Mouse (Mus musculus) lung, postnatal 0 days (tissue): ENCODE data around the gene Lhfp. TPM values are rescaled to one million over a fixed set of nuclear protein-coding genes. Genes with fewer than 3 reads are reported as not detected.

Experiments used
- ATAC-seq: fragments of 200-750 bp; cut with Nextera tagmentation; 2 replicates; pipeline ENCODE4 v1.8.0; 2017; ENCODE audit warnings: moderate library complexity
- DNase-seq: peaks from one replicate; pipeline ENCODE4 v3.0.0-alpha.2; 2016; ENCODE audit warnings: low spot score
- H3K27ac ChIP-seq: fragments of 300-500 bp; sonication (generic); 2 replicates; pipeline ENCODE4 v1.5.1; 2014; ENCODE audit warnings: antibody characterized with exemption, mild to moderate bottlenecking, low read length, mixed read lengths
- H3K27me3 ChIP-seq: fragments of 300-500 bp; sonication (generic); replicated peaks from 2 replicates; pipeline ENCODE4 v1.6.1; 2014; ENCODE audit warnings: low read length, mixed read lengths; ENCODE audit not compliant: insufficient read depth
- H3K36me3 ChIP-seq: fragments of 300-500 bp; sonication (generic); 2 replicates; pipeline ENCODE4 v1.6.1; 2014; ENCODE audit warnings: low read length, mixed read lengths; ENCODE audit not compliant: insufficient read depth
- H3K4me1 ChIP-seq: fragments of 300-500 bp; sonication (generic); 2 replicates; pipeline ENCODE4 v1.6.1; 2014; ENCODE audit warnings: antibody characterized with exemption, low read depth, low read length, mixed read lengths; ENCODE audit not compliant: insufficient read depth
- H3K4me2 ChIP-seq: fragments of 300-500 bp; sonication (generic); replicated peaks from 2 replicates; pipeline ENCODE4 v1.6.1; 2014; ENCODE audit warnings: low read depth, mild to moderate bottlenecking, low read length, moderate library complexity, mixed read lengths
- H3K4me3 ChIP-seq: fragments of 300-500 bp; sonication (generic); 2 replicates; pipeline ENCODE4 v1.5.1; 2014; ENCODE audit warnings: low read depth, low read length
- H3K9ac ChIP-seq: fragments of 300-500 bp; sonication (generic); replicated peaks from 2 replicates; pipeline ENCODE4 v1.6.1; 2014; ENCODE audit warnings: low read depth, mild to moderate bottlenecking
- H3K9me3 ChIP-seq: fragments of 300-500 bp; sonication (generic); 2 replicates; pipeline ENCODE4 v1.6.1; 2016; ENCODE audit warnings: low read length, mixed read lengths
- CTCF ChIP-seq: IDR thresholded peaks from 2 replicates; pipeline ENCODE4 v1.5.1; 2016; ENCODE audit warnings: antibody characterized with exemption, mild to moderate bottlenecking
- EP300 ChIP-seq: IDR thresholded peaks from 2 replicates; pipeline ENCODE4 v1.6.1; 2016; ENCODE audit warnings: antibody characterized with exemption, mild to moderate bottlenecking, control low read depth
- WGBS: fragments of 180-500 bp; shearing (Covaris S2); extraction: QIAGEN DNeasy Blood & Tissue Kit; methylation state at CpG from one replicate; pipeline ENCODE4 v1.1.7; 2014; 5-methylcytosine and 5-hydroxymethylcytosine counted together
- polyA plus RNA-seq: library from polyadenylated mRNA; unstranded; fragments of >200 nt; fragmentation: Nextera tagmentation; extraction: Ambion mirVana; gene quantifications from 2 replicates; pipeline ENCODE4 v1.2.1, GENCODE M21; 2015

The Lhfp gene
- polyA plus RNA-seq, 1 experiment from 2014 or later, result 178 TPM

GRCm38 (mm10) chr3:53308649-53309048 lies 267.3 kb downstream of the Lhfp start:
- TF ChIP-seq CTCF, result peak; percentile 51
- TF ChIP-seq EP300, result no peak
- Histone ChIP-seq H3K27me3 (no peaks in the 10 kb centered on the region), H3K4me3 (no peak overlapping the region), H3K9me3 (no peaks in the 10 kb centered on the region), H3K4me2 (no peak overlapping the region), H3K36me3 (no peaks in the 10 kb centered on the region), H3K27ac (no peak overlapping the region), H3K9ac (no peak overlapping the region), H3K4me1 (no peaks in the 10 kb centered on the region)
- DNase-seq (no peak), ATAC-seq (no peak)
- 62% methylated on average over 5 of the region's 5 CpGs for WGBS

GRCm38 (mm10) chr3:53310093-53310492 lies 268.8 kb downstream of the Lhfp start:
- H3K27ac ChIP-seq, result no peak overlapping the region
- H3K4me2 ChIP-seq, result no peak overlapping the region
- DNase-seq (no peak), ATAC-seq (no peak)
- no peak overlapping the region for H3K9ac ChIP-seq
- H3K36me3 ChIP-seq, result no peaks in the 10 kb centered on the region
- no peaks in the 10 kb centered on the region for H3K27me3 ChIP-seq
- 66% methylated on average over 4 of the region's 4 CpGs for WGBS
- H3K4me1 ChIP-seq, result no peaks in the 10 kb centered on the region
- no peak overlapping the region for H3K4me3 ChIP-seq
- H3K9me3 ChIP-seq, result no peaks in the 10 kb centered on the region
- TF ChIP-seq EP300, result no peak
- no peak for TF ChIP-seq CTCF

GRCm38 (mm10) chr3:53310615-53311014 lies 269.3 kb downstream of the Lhfp start:
- no peak overlapping the region for H3K27ac ChIP-seq
- no peak for TF ChIP-seq CTCF
- TF ChIP-seq EP300, result no peak
- no peaks in the 10 kb centered on the region for H3K4me1 ChIP-seq
- H3K9me3 ChIP-seq, result no peaks in the 10 kb centered on the region
- H3K9ac ChIP-seq, result no peak overlapping the region
- DNase-seq, result no peak
- no peaks in the 10 kb centered on the region for H3K27me3 ChIP-seq
- H3K4me2 ChIP-seq, result no peak overlapping the region
- ATAC-seq, result no peak
- H3K4me3 ChIP-seq, result no peak overlapping the region
- no peaks in the 10 kb centered on the region for H3K36me3 ChIP-seq
- WGBS, result 98% methylated on average over 2 of the region's 2 CpGs

Other genes starting within 250 kb of the Lhfp start
- gene Cog6, start 24.3 kb upstream of the Lhfp start, polyA plus RNA-seq, result 33.2 and 36.9 TPM in 2 replicates